Mouse (Mus musculus) hindbrain, embryonic 13.5 days (tissue): ENCODE data around the gene Pth. TPM values are rescaled to one million over a fixed set of nuclear protein-coding genes. Genes with fewer than 3 reads are reported as not detected.

Experiments used
- ATAC-seq: fragments of 200-750 bp; cut with Nextera tagmentation; 2 replicates; pipeline ENCODE4 v1.8.0; 2017; ENCODE audit warnings: moderate TSS enrichment; ENCODE audit not compliant: low FRiP score
- H3K27ac ChIP-seq: fragments of 300-500 bp; sonication (generic); 2 replicates; pipeline ENCODE4 v1.5.1; 2015; ENCODE audit warnings: inconsistent platforms, mild to moderate bottlenecking, moderate library complexity
- H3K27me3 ChIP-seq: fragments of 300-500 bp; sonication (generic); 2 replicates; pipeline ENCODE4 v1.6.1; 2015; ENCODE audit warnings: mild to moderate bottlenecking, inconsistent platforms
- H3K36me3 ChIP-seq: fragments of 300-500 bp; sonication (generic); 2 replicates; pipeline ENCODE4 v1.6.1; 2015; ENCODE audit warnings: mild to moderate bottlenecking, inconsistent platforms
- H3K4me1 ChIP-seq: fragments of 300-500 bp; sonication (generic); replicated peaks from 2 replicates; pipeline ENCODE4 v1.6.1; 2015; ENCODE audit warnings: inconsistent platforms
- H3K4me2 ChIP-seq: fragments of 300-500 bp; sonication (generic); 2 replicates; pipeline ENCODE4 v1.6.1; 2015; ENCODE audit warnings: inconsistent platforms, mild to moderate bottlenecking, moderate library complexity
- H3K4me3 ChIP-seq: fragments of 300-500 bp; sonication (generic); 2 replicates; pipeline ENCODE4 v1.5.1; 2015; ENCODE audit warnings: mild to moderate bottlenecking, inconsistent platforms
- H3K9ac ChIP-seq: fragments of 300-500 bp; sonication (generic); 2 replicates; pipeline ENCODE4 v1.6.1; 2015; ENCODE audit warnings: mild to moderate bottlenecking, inconsistent platforms
- H3K9me3 ChIP-seq: fragments of 300-500 bp; sonication (generic); 2 replicates; pipeline ENCODE4 v1.6.1; 2016; ENCODE audit warnings: inconsistent platforms
- WGBS: fragments of 180-500 bp; shearing (Covaris S2); methylation state at CpG from one replicate; pipeline ENCODE4 v1.1.7; 2015; 5-methylcytosine and 5-hydroxymethylcytosine counted together
- polyA plus RNA-seq: library from polyadenylated mRNA; unstranded; fragments of >200 nt; fragmentation: Nextera tagmentation; extraction: Ambion mirVana; gene quantifications from 2 replicates; pipeline ENCODE4 v1.2.1, GENCODE M21; 2015

Gene Pth
- not detected in 2 replicates for polyA plus RNA-seq

DNA sequence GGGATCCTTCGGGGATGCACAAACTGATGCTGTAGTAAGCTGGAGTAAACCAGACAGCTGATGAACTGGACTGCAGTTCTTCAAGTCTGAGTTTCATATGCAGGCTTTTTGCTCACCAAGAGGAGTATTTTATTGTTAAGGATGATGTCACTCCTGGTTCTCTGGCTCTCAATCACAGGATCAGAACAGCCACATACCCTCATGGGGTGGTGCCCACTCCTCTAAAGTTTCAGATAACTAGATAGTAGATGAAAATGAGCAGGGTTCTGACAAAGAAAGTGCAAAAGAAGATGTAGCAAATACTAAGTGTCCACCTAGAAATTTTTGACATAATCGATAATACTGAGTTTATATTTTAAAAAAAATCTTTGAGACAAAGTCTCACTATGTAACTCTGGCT lies at the start of gene Pth:
Gene Pth, minus strand, starts transcription at position 101 of the 400 bp plus-strand sequence.
- Histone ChIP-seq H3K4me2 (no peak within 1 kb of the TSS), H3K4me1 (no peaks in the 10 kb centered on the region), H3K9ac (no peak within 1 kb of the TSS), H3K9me3 (no peaks in the 10 kb centered on the region), H3K4me3 (no peak within 1 kb of the TSS), H3K27me3 (no peaks in the 10 kb centered on the region), H3K27ac (no peak within 1 kb of the TSS), H3K36me3 (no peaks in the 10 kb centered on the region)
- ATAC-seq, result no peak
- WGBS, result 93% methylated on average over 2 of the region's 2 CpGs

DNA sequence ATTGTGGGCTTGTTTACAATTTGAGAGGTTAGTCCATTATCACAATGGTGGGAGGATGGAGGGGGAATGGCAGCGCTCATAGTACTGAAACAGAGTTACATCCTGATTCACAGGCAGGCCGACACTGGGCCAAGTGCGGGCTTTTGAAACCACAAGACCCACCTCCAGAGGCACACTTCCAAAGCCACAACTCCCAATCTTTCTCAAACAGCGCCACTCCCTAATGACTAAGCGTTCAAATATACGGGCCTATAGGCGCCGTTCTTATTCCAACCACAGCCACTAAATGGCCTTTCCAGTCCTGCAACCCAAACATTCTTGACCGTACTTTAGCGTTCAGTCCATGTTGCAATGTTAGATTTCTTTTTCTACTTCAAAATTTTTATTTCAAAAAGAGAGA lies 47.9 kb upstream of the Pth start:
- H3K27me3 ChIP-seq, result no peaks in the 10 kb centered on the region
- 92% methylated on average over 10 of the region's 10 CpGs for WGBS
- H3K9ac ChIP-seq, result no peak overlapping the region
- no peak overlapping the region for H3K4me2 ChIP-seq
- ATAC-seq, result no peak
- H3K4me1 ChIP-seq, result no peaks in the 10 kb centered on the region
- H3K4me3 ChIP-seq, result no peak overlapping the region
- no peak overlapping the region for H3K27ac ChIP-seq
- no peaks in the 10 kb centered on the region for H3K36me3 ChIP-seq
- H3K9me3 ChIP-seq, result 0 out of 2 replicates have a peak, but pooled peaks cover 4% of the 10 kb centered on the region

DNA sequence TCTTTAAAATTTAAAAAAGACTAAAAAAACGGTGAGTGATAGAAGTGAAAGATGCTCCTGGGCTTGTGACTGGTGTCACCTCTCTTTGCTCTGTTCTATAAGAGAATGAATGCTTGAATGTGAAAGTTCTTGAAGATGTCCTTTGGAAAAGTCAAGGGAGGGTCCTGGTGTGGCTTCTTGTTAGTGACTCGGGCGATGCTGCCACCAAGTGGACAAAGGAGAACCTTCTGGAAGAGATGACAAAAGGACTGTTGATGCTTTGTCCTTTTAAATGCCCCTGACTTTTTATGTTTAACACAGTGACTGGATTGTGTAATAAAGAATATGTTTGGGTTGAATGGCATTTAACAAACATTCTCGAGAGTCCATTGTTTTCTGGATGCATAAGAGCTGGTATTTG lies 45.9 kb upstream of the Pth start:
- Histone ChIP-seq H3K4me2 (no peak overlapping the region), H3K27ac (no peak overlapping the region), H3K9ac (no peak overlapping the region), H3K4me1 (no peaks in the 10 kb centered on the region), H3K4me3 (no peak overlapping the region), H3K9me3 (no peaks in the 10 kb centered on the region), H3K36me3 (no peaks in the 10 kb centered on the region), H3K27me3 (no peaks in the 10 kb centered on the region)
- ATAC-seq, result no peak
- WGBS, result 22% methylated on average over 4 of the region's 4 CpGs

DNA sequence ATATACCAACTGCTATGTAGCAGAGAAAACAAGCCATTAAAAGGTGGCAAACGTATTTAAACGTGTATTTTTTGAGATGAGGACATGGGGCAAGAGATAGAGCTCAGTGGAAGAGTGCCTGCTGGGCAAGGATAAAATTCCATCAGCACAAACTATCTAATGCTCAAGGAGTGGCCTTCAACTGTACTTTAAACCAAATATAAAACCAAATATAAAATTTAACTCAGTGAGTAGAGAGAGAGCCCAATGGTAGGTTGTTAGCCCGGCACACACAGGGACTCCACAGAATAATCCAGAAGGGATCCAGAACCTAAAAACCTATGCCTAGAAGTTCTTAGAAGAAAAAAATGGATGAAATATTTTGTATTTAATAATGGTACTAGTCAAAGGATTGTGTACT lies 45.1 kb upstream of the Pth start:
- H3K4me2 ChIP-seq, result no peak overlapping the region
- H3K4me1 ChIP-seq, result no peaks in the 10 kb centered on the region
- no peak overlapping the region for H3K9ac ChIP-seq
- no peaks in the 10 kb centered on the region for H3K9me3 ChIP-seq
- H3K27me3 ChIP-seq, result no peaks in the 10 kb centered on the region
- no peak for ATAC-seq
- 93% methylated on average over 3 of the region's 3 CpGs for WGBS
- no peak overlapping the region for H3K4me3 ChIP-seq
- no peak overlapping the region for H3K27ac ChIP-seq
- H3K36me3 ChIP-seq, result no peaks in the 10 kb centered on the region

DNA sequence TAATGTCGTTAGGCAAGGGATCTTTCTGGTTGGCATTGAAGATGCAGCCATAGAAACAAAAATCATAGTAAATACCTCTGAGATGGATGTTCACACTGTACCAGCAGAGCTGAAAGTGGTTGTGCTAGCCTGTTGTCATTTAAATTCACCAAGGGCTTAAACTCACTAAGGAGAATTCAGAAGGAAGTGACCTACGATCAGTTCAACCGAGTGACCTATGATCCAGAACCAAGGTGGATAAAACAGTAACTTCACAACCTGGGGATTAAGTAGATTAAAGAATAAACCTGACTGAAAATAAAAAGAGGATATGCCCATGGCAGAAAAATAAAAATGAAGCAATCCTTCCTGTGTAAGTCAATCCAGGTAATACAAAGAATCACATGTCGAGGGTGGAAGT lies 44.5 kb upstream of the Pth start:
- no peak overlapping the region for H3K4me3 ChIP-seq
- 86% methylated on average over 4 of the region's 4 CpGs for WGBS
- no peak for ATAC-seq
- H3K27me3 ChIP-seq, result no peaks in the 10 kb centered on the region
- no peaks in the 10 kb centered on the region for H3K36me3 ChIP-seq
- H3K4me1 ChIP-seq, result no peaks in the 10 kb centered on the region
- H3K9me3 ChIP-seq, result no peaks in the 10 kb centered on the region
- H3K27ac ChIP-seq, result no peak overlapping the region
- no peak overlapping the region for H3K9ac ChIP-seq
- H3K4me2 ChIP-seq, result no peak overlapping the region

DNA sequence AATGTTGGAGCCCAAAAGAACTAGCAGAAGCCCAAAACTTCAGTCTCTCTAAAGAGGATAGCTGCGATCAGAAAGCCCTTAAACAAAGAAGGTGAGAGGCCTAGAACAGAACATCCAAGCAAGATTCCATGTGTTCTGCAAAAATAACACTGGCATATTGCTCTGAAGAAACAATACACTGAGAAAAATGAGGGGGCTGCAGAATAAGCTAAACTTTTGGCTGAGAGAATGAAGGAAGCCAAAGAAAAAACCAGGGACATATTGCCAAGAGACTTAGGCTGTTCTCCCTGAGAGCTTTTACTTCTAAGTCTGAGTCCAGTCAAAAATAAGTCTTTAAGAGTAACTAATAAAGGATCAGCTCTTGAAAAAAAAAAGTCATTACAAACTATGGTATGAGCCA lies 32.4 kb upstream of the Pth start:
- Histone ChIP-seq H3K4me3 (no peak overlapping the region), H3K27ac (no peak overlapping the region), H3K27me3 (no peaks in the 10 kb centered on the region), H3K9ac (no peak overlapping the region), H3K36me3 (no peaks in the 10 kb centered on the region), H3K9me3 (no peaks in the 10 kb centered on the region), H3K4me1 (no peaks in the 10 kb centered on the region), H3K4me2 (no peak overlapping the region)
- 92% methylated on average over 1 of the region's 1 CpGs for WGBS
- ATAC-seq, result no peak

DNA sequence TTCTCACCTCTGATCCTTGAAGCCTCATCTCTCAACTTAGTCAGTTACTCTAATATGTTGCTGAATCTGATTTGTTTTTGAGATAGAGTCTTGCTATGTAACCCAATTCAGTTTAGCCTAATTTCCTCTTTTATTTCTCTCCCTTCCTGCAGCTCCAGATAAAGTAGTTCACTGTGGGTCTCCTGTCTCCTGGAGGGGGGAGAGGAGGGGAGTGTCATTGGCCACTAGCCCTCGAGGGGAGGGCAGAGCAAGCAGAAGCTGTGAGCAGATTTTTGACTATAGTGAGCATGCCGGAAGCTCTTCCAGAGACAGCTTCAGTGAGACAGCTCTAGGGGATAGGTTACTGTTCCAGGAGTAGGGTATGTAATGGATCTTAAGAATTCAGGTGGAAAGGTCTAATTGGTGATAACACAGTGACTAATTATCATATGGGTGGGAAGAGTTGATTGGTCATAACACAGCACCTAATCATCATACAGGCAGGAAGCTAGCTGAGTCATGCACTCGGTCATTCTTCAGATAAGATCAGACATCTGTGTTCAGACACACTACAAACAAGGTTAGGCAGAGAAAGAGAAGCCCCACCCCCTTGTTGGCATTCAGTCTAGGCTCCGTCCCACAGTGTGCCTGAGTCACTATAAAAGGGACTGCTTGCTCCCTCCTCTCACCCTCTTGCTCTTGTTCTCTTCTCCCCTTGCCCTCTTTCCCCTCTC lies 30.9 kb upstream of the Pth start:
- no peak overlapping the region for H3K27ac ChIP-seq

DNA sequence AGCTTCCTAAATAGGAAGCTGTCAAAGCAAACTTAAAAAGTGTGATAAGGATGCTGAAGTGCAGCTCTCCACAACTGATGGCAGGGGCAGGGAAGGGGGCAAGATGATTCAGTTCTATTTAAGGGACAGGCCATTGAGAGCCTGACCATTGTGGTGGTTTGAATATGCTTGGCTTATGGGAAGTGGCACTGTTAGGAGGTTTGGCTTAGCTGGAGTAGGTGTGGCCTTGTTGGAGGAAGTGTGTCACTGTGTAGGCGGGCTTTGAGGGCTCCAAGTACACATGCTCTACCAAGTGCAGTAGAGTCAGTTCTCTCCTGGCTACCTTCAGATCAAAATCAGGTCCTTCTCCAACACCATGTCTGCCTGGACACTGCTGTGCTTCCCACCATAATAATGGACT lies 28.2 kb upstream of the Pth start:
- no peak overlapping the region for H3K4me2 ChIP-seq
- H3K9ac ChIP-seq, result no peak overlapping the region
- H3K27me3 ChIP-seq, result no peaks in the 10 kb centered on the region
- no peak for ATAC-seq
- H3K4me3 ChIP-seq, result no peak overlapping the region
- H3K9me3 ChIP-seq, result no peaks in the 10 kb centered on the region
- WGBS, result 90% methylated on average over 1 of the region's 1 CpGs
- no peaks in the 10 kb centered on the region for H3K4me1 ChIP-seq
- no peaks in the 10 kb centered on the region for H3K36me3 ChIP-seq
- H3K27ac ChIP-seq, result no peak overlapping the region

More for the DNA sequence above, 30.9 kb upstream of the Pth start:
- Histone ChIP-seq H3K4me2 (no peak overlapping the region), H3K27me3 (no peaks in the 10 kb centered on the region), H3K9me3 (no peaks in the 10 kb centered on the region), H3K9ac (no peak overlapping the region), H3K36me3 (no peaks in the 10 kb centered on the region), H3K4me3 (no peak overlapping the region), H3K4me1 (no peaks in the 10 kb centered on the region)
- ATAC-seq, result no peak
- WGBS, result 51% methylated on average over 4 of the region's 4 CpGs

DNA sequence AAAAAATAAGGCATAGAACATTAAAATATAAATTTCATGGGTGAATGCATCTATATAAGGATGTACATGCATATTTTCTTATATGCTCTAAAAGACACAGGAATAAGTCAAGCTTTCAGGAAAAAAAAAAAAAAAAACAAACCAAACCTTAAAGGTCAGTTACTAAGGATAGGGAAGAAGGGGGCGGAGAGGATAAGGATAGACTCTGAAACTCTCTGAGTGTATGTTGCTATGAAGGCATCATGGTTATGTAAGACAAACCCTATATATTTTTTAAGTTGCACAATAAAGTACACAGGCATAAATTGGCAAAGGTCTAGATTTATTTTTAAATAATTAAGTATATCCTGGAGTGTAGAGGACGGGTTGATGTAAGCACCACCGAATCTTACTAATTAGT lies 26.9 kb upstream of the Pth start:
- ATAC-seq, result no peak
- Histone ChIP-seq H3K27me3 (no peaks in the 10 kb centered on the region), H3K27ac (no peak overlapping the region), H3K9ac (no peak overlapping the region), H3K4me1 (no peaks in the 10 kb centered on the region), H3K4me3 (no peak overlapping the region), H3K4me2 (no peak overlapping the region), H3K36me3 (no peaks in the 10 kb centered on the region), H3K9me3 (no peaks in the 10 kb centered on the region)
- 94% methylated on average over 3 of the region's 3 CpGs for WGBS

DNA sequence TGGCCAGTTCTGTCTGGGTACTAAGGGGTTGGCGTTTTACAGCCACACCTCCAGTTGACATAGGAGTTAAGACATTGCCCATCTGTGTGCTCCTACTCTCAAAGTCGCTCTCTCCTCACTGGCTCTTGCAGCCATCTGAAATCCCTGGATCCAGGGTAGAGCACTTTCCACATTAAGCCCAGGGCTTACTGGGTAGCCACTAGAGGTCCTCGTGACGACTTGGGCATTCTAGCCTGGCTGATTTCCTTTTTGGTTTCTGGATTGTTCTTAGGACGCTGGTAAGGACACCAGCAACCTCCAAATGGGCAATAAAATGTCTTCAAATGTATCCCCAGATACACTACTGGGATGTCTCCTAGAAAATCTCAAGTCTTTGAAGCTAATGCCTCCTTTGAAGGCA lies 20.3 kb upstream of the Pth start:
- Histone ChIP-seq H3K36me3 (no peaks in the 10 kb centered on the region), H3K4me3 (no peak overlapping the region), H3K27ac (no peak overlapping the region), H3K9ac (no peak overlapping the region), H3K4me1 (no peaks in the 10 kb centered on the region), H3K9me3 (no peaks in the 10 kb centered on the region), H3K4me2 (no peak overlapping the region), H3K27me3 (no peaks in the 10 kb centered on the region)
- WGBS, result 58% methylated on average over 5 of the region's 5 CpGs
- ATAC-seq, result no peak

DNA sequence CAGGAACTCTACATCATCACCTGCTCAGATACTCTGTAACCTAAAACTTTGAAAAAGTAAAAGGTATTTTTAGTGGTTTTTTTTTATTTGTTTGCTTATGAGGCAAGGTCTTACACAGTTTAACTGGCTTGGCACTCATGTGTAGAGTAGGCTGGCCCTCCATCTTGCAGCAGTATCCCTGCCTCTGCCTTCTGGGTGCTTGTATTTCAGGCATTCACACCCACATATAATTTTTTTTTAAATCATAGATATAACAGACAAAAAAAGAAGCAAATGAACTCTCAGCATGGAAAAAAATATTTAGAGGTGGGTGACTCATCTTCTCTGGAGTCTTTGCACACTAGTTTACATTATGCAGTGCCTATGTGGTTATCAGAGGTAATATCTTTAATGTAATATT lies 9.7 kb upstream of the Pth start:
- Histone ChIP-seq H3K9me3 (no peaks in the 10 kb centered on the region), H3K27ac (no peak overlapping the region), H3K9ac (no peak overlapping the region), H3K4me2 (no peak overlapping the region), H3K36me3 (no peaks in the 10 kb centered on the region), H3K4me3 (no peak overlapping the region), H3K4me1 (no peaks in the 10 kb centered on the region), H3K27me3 (no peaks in the 10 kb centered on the region)
- ATAC-seq, result no peak

DNA sequence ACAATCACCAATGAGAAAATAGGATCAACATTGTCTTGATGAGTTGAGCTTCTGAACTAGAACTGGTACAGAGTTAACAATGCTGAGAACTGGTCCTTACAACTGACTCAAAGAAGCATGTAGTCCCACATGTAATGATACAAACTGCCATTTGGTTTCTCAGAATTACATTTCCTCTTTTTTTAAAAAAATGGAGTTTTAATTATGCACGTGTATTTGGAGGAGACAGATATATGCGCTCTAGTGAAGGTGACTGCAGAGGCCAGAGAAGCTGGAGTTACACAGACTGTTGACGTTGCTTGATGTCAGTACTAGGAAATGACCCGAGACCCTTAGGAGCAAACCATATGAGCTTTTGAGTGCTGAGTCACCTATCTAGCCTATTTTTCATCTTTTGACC lies 8.3 kb upstream of the Pth start:
- no peaks in the 10 kb centered on the region for H3K4me1 ChIP-seq
- WGBS, result 93% methylated on average over 4 of the region's 4 CpGs
- H3K4me2 ChIP-seq, result no peak overlapping the region
- H3K27ac ChIP-seq, result no peak overlapping the region
- ATAC-seq, result no peak
- no peaks in the 10 kb centered on the region for H3K36me3 ChIP-seq
- no peak overlapping the region for H3K9ac ChIP-seq
- H3K27me3 ChIP-seq, result no peaks in the 10 kb centered on the region
- H3K9me3 ChIP-seq, result no peaks in the 10 kb centered on the region
- H3K4me3 ChIP-seq, result no peak overlapping the region

DNA sequence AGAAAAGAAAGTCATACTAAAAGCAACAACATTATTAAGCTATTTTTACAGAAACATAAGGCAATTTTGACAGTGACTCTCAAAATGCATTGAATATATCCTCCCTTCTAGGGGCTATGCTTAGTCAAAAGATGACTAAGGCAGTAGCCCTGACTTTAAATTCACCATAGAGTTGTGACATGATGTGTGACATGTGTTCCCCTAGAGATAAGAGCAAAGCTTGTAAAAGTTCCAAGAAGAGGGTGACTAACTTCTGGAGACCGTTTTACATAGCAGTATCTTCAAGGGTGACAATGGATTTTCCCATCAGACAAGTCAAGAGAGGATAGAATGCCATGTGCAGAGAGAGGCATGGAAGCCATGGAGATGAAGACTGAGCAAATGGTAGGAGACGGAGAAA lies 3.2 kb upstream of the Pth start:
- ATAC-seq, result no peak
- no peaks in the 10 kb centered on the region for H3K27me3 ChIP-seq
- H3K4me2 ChIP-seq, result no peak overlapping the region
- 87% methylated on average over 2 of the region's 2 CpGs for WGBS
- no peaks in the 10 kb centered on the region for H3K4me1 ChIP-seq
- H3K9me3 ChIP-seq, result no peaks in the 10 kb centered on the region
- no peak overlapping the region for H3K4me3 ChIP-seq
- no peaks in the 10 kb centered on the region for H3K36me3 ChIP-seq
- H3K27ac ChIP-seq, result no peak overlapping the region
- no peak overlapping the region for H3K9ac ChIP-seq
